Mouse (Mus musculus): Measurements from ENCODE around the gene Tas2r119. TPM values are rescaled to one million over a fixed set of nuclear protein-coding genes. Genes with fewer than 3 reads are reported as not detected.

The Tas2r119 gene
- total RNA-seq, 1 experiment from 2014 or later = not detected

DNA sequence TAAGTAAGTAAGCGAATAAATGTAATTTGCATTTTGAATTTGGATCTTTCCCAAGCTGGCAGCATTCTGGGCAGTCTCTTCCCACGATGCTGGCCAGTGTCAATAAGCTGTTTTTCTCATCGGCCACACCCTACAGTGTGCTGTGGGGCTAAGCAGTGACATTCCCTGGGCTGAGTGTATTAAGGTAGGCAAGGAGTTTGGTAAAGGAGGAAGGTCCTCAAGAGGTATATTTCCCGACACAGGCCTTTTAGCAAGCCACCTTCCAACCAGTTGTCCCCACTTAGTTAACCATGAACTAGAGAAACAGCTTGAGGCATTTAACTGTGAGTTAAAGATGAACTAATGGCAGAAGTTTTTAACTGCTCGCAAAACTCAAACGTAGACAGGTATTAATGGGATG, 49.3 kb downstream of the Tas2r119 start:
- no peak for DNase-seq

- no peak for DNase-seq
Measured at GRCm38 (mm10) chr15:32226888-32227395, 49.9 kb downstream of the Tas2r119 start.

Other genes with a start within 250 kb of the Tas2r119 start
- 17.6 and 22.6 TPM in 2 replicates for gene Sema5a, start 67.5 kb downstream of the Tas2r119 start, total RNA-seq (2021)

Measured in adrenal gland, postnatal 25 days (tissue).